Mouse (Mus musculus) midbrain, embryonic 11.5 days (tissue): ENCODE measurements at regions not wholly inside any gene's neighbourhood (a gene's known extent, or its start where the extent isn't known, plus 50 kb on each side); places are given as distances from the start of the nearest gene placed in this dataset.

Experiments
- ATAC-seq: fragments of 200-750 bp; cut with Nextera tagmentation; 2 replicates; pipeline ENCODE4 v1.8.0; 2017; ENCODE audit warnings: moderate TSS enrichment, moderate library complexity; ENCODE audit not compliant: low FRiP score
- DNase-seq: peaks from one replicate; pipeline ENCODE4 v3.0.0; 2015; ENCODE audit warnings: low spot score; ENCODE audit errors: missing footprints
- H3K27ac ChIP-seq: fragments of 300-500 bp; sonication (generic); 2 replicates; pipeline ENCODE4 v1.5.1; 2014; ENCODE audit warnings: low read depth, low read length
- H3K27me3 ChIP-seq: fragments of 300-500 bp; sonication (generic); 2 replicates; pipeline ENCODE4 v1.6.1; 2014; ENCODE audit warnings: mild to moderate bottlenecking, low read length, moderate library complexity, mixed read lengths; ENCODE audit not compliant: control insufficient read depth, insufficient read depth
- H3K36me3 ChIP-seq: fragments of 300-500 bp; sonication (generic); 2 replicates; pipeline ENCODE4 v1.6.1; 2014; ENCODE audit warnings: mild to moderate bottlenecking, low read length, moderate library complexity, mixed read lengths; ENCODE audit not compliant: control insufficient read depth, insufficient read depth
- H3K4me1 ChIP-seq: fragments of 300-500 bp; sonication (generic); 2 replicates; pipeline ENCODE4 v1.6.1; 2014; ENCODE audit warnings: low read length; ENCODE audit not compliant: control insufficient read depth, insufficient read depth
- H3K4me2 ChIP-seq: fragments of 300-500 bp; sonication (generic); 2 replicates; pipeline ENCODE4 v1.6.1; 2014; ENCODE audit warnings: mild to moderate bottlenecking, moderate library complexity
- H3K4me3 ChIP-seq: fragments of 300-500 bp; sonication (generic); 2 replicates; pipeline ENCODE4 v1.5.1; 2014; ENCODE audit warnings: low read depth, low read length
- H3K9ac ChIP-seq: fragments of 300-500 bp; sonication (generic); 2 replicates; pipeline ENCODE4 v1.6.1; 2014; ENCODE audit warnings: low read length
- H3K9me3 ChIP-seq: fragments of 300-500 bp; sonication (generic); 2 replicates; pipeline ENCODE4 v1.6.1; 2016; ENCODE audit warnings: low read length; ENCODE audit not compliant: control insufficient read depth
- WGBS: fragments of 180-500 bp; shearing (Covaris S2); extraction: QIAGEN DNeasy Blood & Tissue Kit; methylation state at CpG from one replicate; pipeline ENCODE4 v1.1.7; 2014; 5-methylcytosine and 5-hydroxymethylcytosine counted together

GRCm38 (mm10) chr7:129938141-129938540 lies 346.5 kb downstream of the Wdr11 start:
- no peaks in the 10 kb centered on the region for H3K27me3 ChIP-seq
- DNase-seq (peak; percentile 21), ATAC-seq (no peak)
- WGBS = 74% methylated on average over 10 of the region's 10 CpGs
- no peaks in the 10 kb centered on the region for H3K9me3 ChIP-seq
- H3K36me3 ChIP-seq = no peaks in the 10 kb centered on the region
- no peak overlapping the region for H3K9ac ChIP-seq
- no peak overlapping the region for H3K27ac ChIP-seq
- no peaks in the 10 kb centered on the region for H3K4me1 ChIP-seq
- H3K4me3 ChIP-seq = no peak overlapping the region
- H3K4me2 ChIP-seq = no peak overlapping the region

- no peak overlapping the region for H3K4me3 ChIP-seq
- no peaks in the 10 kb centered on the region for H3K27me3 ChIP-seq
- no peak overlapping the region for H3K27ac ChIP-seq
- ATAC-seq = no peak
- no peaks in the 10 kb centered on the region for H3K9me3 ChIP-seq
- peak; percentile 51 for DNase-seq
- no peak overlapping the region for H3K9ac ChIP-seq
- H3K36me3 ChIP-seq = no peaks in the 10 kb centered on the region
- no peak overlapping the region for H3K4me2 ChIP-seq
- H3K4me1 ChIP-seq = no peaks in the 10 kb centered on the region
- 71% methylated on average over 5 of the region's 5 CpGs for WGBS
Measured at GRCm38 (mm10) chr7:129939266-129939665, 347.6 kb downstream of the Wdr11 start.

GRCm38 (mm10) chr7:129941311-129942029 lies 349.8 kb downstream of the Wdr11 start:
- Histone ChIP-seq H3K27ac (no peak overlapping the region), H3K9me3 (no peaks in the 10 kb centered on the region), H3K4me2 (no peak overlapping the region), H3K4me3 (no peak overlapping the region), H3K36me3 (no peaks in the 10 kb centered on the region), H3K4me1 (no peaks in the 10 kb centered on the region), H3K9ac (no peak overlapping the region), H3K27me3 (no peaks in the 10 kb centered on the region)
- WGBS = 85% methylated on average over 9 of the region's 9 CpGs
- no peak for DNase-seq
- ATAC-seq = no peak

GRCm38 (mm10) chr7:129948613-129949110 lies 357.0 kb downstream of the Wdr11 start:
- WGBS = 70% methylated on average over 8 of the region's 8 CpGs
- no peaks in the 10 kb centered on the region for H3K9me3 ChIP-seq
- DNase-seq = no peak

GRCm38 (mm10) chr7:129950456-129950855 lies 358.8 kb downstream of the Wdr11 start:
- Histone ChIP-seq H3K4me1 (no peaks in the 10 kb centered on the region), H3K36me3 (no peaks in the 10 kb centered on the region), H3K9me3 (no peaks in the 10 kb centered on the region), H3K4me2 (no peak overlapping the region), H3K27me3 (no peaks in the 10 kb centered on the region), H3K27ac (no peak overlapping the region), H3K9ac (no peak overlapping the region), H3K4me3 (no peak overlapping the region)
- WGBS = 93% methylated on average over 1 of the region's 1 CpGs
- DNase-seq = no peak
- ATAC-seq = no peak

More at GRCm38 (mm10) chr7:129948613-129949110, 357.0 kb downstream of the Wdr11 start:
- Histone ChIP-seq H3K36me3 (no peaks in the 10 kb centered on the region), H3K9ac (no peak overlapping the region), H3K27ac (no peak overlapping the region), H3K4me1 (no peaks in the 10 kb centered on the region), H3K4me2 (no peak overlapping the region), H3K27me3 (no peaks in the 10 kb centered on the region), H3K4me3 (no peak overlapping the region)
- ATAC-seq = no peak

- Histone ChIP-seq H3K4me2 (no peak overlapping the region), H3K27ac (no peak overlapping the region), H3K36me3 (no peaks in the 10 kb centered on the region), H3K4me3 (no peak overlapping the region), H3K4me1 (0 out of 2 replicates have a peak, but pooled peaks cover 3% of the 10 kb centered on the region), H3K9ac (no peak overlapping the region), H3K9me3 (no peaks in the 10 kb centered on the region), H3K27me3 (no peaks in the 10 kb centered on the region)
- ATAC-seq (no peak), DNase-seq (no peak)
- 57% methylated on average over 3 of the region's 3 CpGs for WGBS
Measured at GRCm38 (mm10) chr7:129958379-129958778, 366.7 kb downstream of the Wdr11 start.

- H3K9ac ChIP-seq = no peak overlapping the region
- no peak overlapping the region for H3K27ac ChIP-seq
- H3K36me3 ChIP-seq = no peaks in the 10 kb centered on the region
- no peaks in the 10 kb centered on the region for H3K9me3 ChIP-seq
- no peak for DNase-seq
- H3K4me1 ChIP-seq = 0 out of 2 replicates have a peak, but pooled peaks cover 3% of the 10 kb centered on the region
- 83% methylated on average over 12 of the region's 12 CpGs for WGBS
- H3K27me3 ChIP-seq = no peaks in the 10 kb centered on the region
- ATAC-seq = no peak
- H3K4me3 ChIP-seq = no peak overlapping the region
- no peak overlapping the region for H3K4me2 ChIP-seq
Measured at GRCm38 (mm10) chr7:129962575-129962974, 370.9 kb downstream of the Wdr11 start.

- no peaks in the 10 kb centered on the region for H3K36me3 ChIP-seq
- ATAC-seq (no peak), DNase-seq (no peak)
- H3K27me3 ChIP-seq = no peaks in the 10 kb centered on the region
- H3K4me3 ChIP-seq = no peak overlapping the region
- no peak overlapping the region for H3K9ac ChIP-seq
- no peak overlapping the region for H3K27ac ChIP-seq
- no peaks in the 10 kb centered on the region for H3K9me3 ChIP-seq
- no peak overlapping the region for H3K4me2 ChIP-seq
- H3K4me1 ChIP-seq = 0 out of 2 replicates have a peak, but pooled peaks cover 3% of the 10 kb centered on the region
- 82% methylated on average over 8 of the region's 8 CpGs for WGBS
Measured at GRCm38 (mm10) chr7:129964192-129964591, 372.5 kb downstream of the Wdr11 start.

GRCm38 (mm10) chr7:129965281-129966051 lies 373.8 kb downstream of the Wdr11 start:
- DNase-seq = no peak
- WGBS = 87% methylated on average over 9 of the region's 9 CpGs
- Histone ChIP-seq H3K4me2 (no peak overlapping the region), H3K9me3 (no peaks in the 10 kb centered on the region), H3K27me3 (no peaks in the 10 kb centered on the region), H3K27ac (no peak overlapping the region), H3K4me3 (no peak overlapping the region), H3K4me1 (0 out of 2 replicates have a peak, but pooled peaks cover 3% of the 10 kb centered on the region), H3K9ac (no peak overlapping the region), H3K36me3 (no peaks in the 10 kb centered on the region)
- no peak for ATAC-seq
